Mouse (Mus musculus): ENCODE measurements at regions not wholly inside any gene's neighbourhood (a gene's known extent, or its start where the extent isn't known, plus 50 kb on each side); places are given as distances from the start of the nearest gene placed in this dataset.

DNA sequence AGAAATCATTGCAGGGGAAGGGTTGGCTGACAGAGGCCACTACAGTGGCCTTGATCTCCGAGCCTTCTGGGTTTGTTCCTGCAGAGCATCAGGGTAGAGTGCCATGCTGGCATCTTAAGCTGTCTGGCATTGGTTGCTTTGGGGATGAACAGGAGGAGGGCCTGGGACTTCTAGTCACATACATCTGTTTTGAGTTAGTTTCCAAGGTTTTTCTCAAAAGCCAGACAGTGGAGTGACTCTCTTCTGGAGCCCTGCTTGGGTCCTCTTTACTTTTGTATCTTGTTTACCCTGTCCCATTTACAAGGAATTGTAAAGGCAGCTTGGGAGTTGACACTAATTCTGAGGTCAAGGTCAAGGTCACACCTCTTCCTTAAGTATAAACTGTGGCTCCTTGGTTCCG, 239.0 kb upstream of the Id2 start:
- no peak for DNase-seq (ENCODE audit: low spot score)

DNA sequence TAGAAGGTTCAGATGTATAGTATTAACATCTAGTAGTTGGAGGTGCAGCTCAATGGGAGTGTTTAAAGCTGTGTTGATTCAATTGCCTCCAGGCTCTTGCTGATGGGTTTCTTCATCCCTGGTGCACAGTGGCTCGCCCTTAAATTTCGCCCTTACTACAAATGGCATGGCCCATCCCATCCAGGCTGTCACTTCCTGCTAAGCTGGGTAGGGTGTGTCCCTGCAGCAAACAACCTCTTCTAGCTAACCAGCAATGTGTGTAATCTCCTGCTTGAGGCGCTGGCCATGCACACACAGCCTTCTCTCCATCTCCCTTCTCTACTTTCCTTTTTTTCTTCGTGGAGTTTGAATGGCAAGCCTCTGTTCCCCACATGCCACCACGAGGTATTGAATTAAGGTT, 238.1 kb upstream of the Id2 start:
- DNase-seq (ENCODE audit: low spot score): peak; percentile 8

DNA sequence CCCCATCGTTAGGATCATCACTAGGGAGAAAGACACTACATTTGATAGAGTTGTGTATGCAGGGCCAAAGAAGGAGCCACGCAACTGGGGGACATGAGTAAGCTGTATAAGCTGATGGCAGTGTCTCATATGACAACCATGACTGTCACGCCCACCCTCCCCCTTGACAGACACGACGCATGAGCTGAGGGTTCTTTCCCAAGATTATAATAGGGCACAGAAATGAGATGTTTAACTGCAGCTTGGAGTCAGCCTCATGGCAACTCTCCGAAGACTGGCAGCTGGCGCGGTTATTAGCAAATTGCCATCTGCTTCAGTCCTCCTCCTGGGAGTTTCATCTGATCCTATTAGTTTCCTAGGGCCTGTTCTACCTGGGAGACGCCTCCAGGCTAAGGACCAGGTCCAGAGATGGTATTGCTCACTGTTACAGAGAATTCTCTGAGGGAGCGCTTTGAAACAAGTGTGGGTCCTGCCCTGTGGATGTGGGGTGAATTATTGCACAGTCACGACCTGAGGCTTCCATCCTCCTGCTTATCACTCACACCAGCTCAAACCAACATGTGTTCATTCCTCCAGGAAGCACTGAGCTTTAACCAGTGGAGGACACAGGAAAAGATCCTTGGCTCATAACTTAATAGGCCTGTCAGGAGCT, 235.6 kb upstream of the Id2 start:
- DNase-seq (ENCODE audit: low spot score): no peak

DNA sequence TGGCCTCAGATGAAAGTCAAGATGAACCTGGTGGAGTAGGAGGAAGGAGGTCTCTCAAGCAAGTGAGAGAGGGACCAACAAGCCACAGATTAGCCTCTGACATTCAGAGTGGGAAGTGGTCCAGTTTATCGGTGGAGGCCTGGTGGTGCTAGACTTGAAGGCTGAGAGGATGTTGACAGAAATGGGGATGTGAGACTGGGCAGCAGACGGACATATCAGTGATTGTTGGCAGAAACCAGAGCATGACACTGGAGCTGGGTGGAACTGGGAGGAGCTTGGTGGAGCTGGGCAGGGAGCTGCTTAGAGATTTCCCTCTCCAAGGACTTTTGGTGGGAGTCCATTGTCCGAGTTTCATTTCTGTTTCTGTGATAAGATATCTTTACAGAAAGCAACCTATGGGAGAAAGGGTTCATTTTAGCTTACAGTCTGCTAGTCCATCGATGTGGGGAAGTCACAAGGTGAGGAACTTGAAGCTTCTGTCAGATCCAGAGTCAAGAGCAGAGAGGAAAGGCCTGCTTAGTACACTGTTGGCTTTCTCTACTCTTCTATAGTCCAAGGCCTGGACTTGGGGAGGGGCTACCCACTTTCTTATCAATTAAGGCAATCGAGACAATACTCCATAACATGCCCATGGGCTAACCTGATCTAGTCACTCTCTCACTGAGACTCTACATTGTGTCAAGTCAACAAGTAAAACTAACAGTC, 233.2 kb upstream of the Id2 start:
- DNase-seq (ENCODE audit: low spot score): peak; percentile 52

DNA sequence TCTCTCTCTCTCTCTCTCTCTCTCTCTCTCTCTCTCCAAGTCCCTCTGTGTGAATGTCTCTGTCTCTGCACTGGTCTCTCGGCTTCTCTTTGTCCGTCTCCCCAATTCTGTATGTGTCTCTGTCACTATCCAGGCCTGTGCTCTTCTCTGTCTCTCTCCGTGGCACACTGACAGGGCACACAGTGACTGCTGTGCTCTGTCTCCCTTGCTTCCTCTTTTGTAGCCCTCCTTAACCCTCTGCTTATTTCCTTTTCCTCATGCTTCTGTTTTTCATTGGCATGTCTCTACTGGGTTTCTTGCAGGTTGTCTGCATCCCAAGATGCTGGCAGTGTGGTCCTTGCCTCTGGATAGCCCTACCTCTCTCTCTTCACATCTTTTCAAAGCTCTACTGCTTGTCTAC, 229.0 kb upstream of the Id2 start:
- DNase-seq (ENCODE audit: low spot score): no peak

DNA sequence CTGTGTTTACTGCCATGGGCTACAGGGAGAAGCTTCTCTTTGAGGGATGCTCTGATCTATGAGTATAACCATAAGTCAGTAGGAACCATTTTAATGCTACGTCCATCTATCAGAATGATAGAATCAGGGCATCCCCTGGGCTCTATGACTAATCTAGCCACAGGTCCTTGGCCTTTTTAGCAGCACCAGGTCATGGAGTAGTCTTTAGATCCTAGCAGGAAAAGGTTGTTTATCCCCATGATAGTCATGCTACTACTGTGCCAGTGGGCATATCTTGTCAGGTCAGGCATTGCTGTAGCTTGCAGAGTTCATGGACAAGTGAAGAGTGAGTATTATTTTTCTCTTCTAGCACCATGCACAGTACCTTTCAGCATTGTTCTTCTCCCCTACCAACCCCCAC, 226.2 kb upstream of the Id2 start:
- DNase-seq (ENCODE audit: low spot score): no peak

- DNase-seq (ENCODE audit: low spot score): no peak
These were observed 223.4 kb upstream of the Id2 start for GRCm38 (mm10) chr12:25320262-25320767.

DNA sequence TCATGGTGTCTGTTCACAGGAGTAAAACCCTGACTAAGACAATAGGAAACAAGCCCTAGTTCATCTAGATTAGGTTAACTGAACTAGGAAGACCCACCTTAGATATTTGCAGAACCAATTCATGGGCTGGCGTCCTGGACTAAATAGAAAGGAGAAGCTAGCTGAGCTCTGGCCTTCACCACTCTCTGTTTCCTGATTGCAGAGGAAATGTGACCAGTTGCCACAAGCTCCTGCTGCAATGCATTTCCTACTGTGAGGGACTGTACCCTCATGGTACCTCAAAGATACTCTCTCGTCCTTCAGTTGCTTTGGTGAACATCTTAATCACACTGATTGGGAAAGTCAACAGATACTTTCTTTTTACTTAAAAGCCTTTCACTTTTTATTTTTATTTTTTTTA, 222.9 kb upstream of the Id2 start:
- peak; percentile 10 for DNase-seq (ENCODE audit: low spot score)

- no peak for DNase-seq (ENCODE audit: low spot score)
These were observed 221.2 kb upstream of the Id2 start for GRCm38 (mm10) chr12:25318072-25318671.

- no peak for DNase-seq (ENCODE audit: low spot score)
These were observed 219.0 kb upstream of the Id2 start for GRCm38 (mm10) chr12:25315969-25316368.

GRCm38 (mm10) chr12:25313212-25313611, 216.3 kb upstream of the Id2 start:
- DNase-seq (ENCODE audit: low spot score): no peak

DNA sequence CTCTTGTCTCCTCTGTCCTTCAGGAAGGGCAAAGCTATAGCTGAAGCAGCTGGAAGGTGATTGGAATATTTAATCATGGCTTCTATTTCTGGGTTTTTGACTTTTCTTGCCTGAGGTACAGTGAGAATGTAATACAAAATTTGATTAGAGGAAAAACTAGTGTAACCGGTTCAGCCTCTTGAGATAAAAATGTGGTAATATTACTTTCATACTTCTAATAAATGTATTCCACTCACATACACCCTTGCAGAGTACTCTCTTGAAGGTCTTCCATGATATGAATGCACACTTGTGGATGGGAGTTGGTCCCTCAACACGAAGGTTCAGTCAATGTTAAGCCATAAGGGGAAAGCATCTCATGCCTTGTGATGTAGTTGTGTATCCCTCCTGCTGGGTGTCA, 215.4 kb upstream of the Id2 start:
- DNase-seq (ENCODE audit: low spot score): peak; percentile 58

DNA sequence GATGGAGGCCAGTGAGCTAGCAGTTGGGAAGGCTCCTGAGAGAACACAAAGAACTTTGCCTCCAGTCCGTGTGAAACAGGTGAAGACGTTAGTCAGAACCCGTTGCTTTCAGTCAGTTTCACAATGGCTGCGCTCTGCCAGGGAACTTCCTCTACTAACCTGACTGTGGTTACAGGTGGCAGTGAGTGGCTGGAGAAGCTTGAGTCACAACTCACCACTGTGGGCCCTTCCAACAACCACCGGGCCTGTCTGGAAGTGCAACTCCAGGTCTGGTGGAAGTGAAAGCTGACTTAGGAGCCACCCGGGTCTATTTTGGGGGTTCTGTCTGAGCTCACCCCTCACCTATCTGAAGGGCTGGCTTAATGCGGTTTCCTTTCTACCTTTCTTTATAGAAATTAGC, 214.8 kb upstream of the Id2 start:
- peak; percentile 24 for DNase-seq (ENCODE audit: low spot score)

GRCm38 (mm10) chr12:25310293-25310946, 213.5 kb upstream of the Id2 start:
- DNase-seq (ENCODE audit: low spot score): peak; percentile 72

DNA sequence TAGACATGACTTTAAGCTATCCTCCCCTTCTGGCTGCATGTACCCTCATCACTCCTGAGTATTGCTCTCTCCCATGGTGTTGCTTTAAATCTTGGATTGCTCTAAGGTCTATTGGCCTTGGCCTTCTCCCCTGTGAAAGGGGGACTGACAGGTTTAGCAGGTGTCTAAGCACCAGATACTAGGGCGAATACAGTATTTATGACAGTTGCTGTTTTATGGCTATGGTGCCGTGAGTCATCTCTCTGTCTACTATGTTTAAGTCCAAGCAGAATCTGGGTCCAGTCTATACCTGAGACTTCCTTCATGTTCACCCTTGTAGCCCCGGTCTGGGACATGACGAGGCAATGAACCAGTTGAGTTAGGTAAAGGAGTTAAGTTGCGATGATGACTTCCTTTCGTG, 212.3 kb upstream of the Id2 start:
- no peak for DNase-seq (ENCODE audit: low spot score)

DNA sequence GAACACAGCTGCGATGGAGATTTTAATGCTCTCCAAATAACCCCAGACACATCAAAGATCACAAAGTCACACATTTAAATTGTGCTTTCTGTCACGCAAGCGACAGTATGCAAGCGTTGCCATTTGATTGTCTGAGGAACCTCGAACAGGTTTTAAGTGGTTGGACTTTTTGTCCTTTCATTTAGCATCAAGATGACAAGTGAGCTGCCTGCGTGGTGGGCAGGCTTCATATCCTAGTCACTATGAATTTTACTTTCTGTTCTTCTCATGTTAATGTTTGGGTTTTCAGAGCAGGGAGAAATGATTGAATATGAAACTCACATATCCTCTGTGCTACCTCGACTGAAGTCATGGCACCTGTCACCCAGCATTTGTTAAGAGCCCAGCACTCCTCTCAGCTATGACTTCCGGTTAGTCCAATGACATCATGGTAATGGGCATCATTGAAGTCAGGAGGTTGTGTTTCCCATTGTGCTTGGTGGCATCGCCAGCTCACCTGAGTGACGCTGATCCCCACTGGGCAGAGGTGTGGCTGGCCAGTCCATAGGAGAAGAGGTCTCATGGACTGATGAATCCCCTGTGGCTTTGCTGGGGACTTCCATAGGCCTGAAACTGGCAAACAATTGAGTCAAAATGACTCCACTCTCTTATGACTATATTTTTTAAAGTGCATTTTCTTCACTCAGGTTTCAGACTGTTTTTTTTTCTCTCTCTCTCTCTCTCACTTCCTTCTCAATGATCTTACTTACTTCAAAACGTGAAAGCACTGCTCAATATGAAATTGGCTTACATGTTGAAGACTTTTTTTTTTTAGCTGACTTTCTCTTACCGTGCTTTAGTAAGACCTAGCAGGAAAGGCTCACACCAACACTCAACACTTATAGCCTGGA, 209.1 kb upstream of the Id2 start:
- no peak for DNase-seq (ENCODE audit: low spot score)

DNA sequence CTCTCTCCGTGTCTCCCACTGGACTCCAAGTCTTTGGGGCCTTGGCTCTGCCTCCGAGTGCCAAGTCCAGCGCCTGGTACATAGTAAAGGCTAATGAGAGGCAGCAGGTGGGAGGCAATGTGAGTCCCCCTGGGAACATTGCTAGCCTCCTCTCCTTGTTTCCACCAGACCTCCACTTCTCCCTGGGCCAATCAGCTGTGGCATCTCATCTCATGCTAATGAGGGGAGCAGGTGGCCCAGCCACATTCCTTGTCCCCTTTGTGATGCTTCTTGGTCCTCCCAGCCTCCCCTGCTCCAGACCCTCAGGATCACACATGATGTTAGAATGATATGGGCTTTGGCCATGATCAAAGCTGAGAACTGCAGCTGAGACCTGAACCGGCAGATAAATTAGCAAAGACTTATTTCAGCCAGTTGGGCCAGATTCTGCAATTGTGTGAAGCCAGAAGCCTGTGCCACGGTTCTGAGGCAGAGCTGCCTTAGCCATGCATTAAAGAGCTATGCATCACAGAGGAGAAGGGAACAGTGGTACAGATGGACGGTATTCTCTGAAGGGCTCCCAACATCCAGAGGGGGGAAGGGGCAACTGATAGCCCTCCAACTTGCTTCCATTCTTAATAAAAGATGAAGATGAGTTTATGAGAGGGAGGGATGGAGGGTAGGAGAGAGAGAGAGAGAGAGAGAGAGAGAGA, 208.0 kb upstream of the Id2 start:
- DNase-seq (ENCODE audit: low spot score): no peak

DNA sequence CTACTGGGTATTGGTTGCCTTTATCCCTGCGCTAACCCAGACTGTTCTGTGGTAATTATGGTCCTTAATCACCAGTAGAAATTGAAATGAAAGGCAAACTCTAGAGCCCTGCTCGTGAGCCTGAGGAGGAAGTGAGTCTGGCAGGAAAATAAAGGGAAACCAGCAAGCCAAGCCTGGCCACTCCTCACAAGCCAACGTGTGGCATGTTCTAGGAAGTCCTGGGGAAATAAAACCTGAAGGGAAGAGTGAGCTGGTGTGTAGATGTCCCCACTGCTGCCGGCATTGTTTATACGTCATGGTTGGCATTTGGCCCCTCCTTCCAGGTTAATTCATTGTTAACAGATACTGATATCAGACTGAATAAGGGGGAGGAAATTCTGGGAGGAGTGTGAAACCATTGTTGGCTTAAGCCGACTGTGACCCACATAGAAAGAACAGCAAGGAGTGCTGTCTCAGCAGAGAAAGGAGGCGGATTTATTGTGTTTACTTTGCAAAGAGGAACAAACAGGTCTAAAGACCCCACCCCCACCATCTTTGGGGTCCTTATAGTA, 206.6 kb upstream of the Id2 start:
- peak; percentile 41 for DNase-seq (ENCODE audit: low spot score)

GRCm38 (mm10) chr12:25300804-25301390, 204.0 kb upstream of the Id2 start:
- peak; percentile 38 for DNase-seq (ENCODE audit: low spot score)

All from lung, postnatal 25 days (tissue).